Mouse (Mus musculus): Measurements from ENCODE around the gene Slc48a1.
A peak's percentile ranks its signal among the peaks of the same experiment; 100 is the strongest.

- no peak for TF ChIP-seq E2F4 (IDR thresholded peaks at IDR 0.05; ENCODE audit: insufficient read depth)
- TF ChIP-seq SRF (IDR thresholded peaks at IDR 0.05; ENCODE audit: control insufficient read depth, insufficient read length, low read depth): no peak
- no peak for TF ChIP-seq REST (IDR thresholded peaks at IDR 0.05; ENCODE audit: insufficient read depth, insufficient read length)
- no peak for TF ChIP-seq POLR2A (IDR thresholded peaks at IDR 0.05; ENCODE audit: insufficient read length, low read depth)
- TF ChIP-seq POLR2AphosphoS2 (IDR thresholded peaks at IDR 0.05; ENCODE audit: insufficient read length, low read depth): no peak
- no peak for TF ChIP-seq TCF3 (IDR thresholded peaks at IDR 0.05; ENCODE audit: insufficient read length, low read depth)
- TF ChIP-seq USF1 (IDR thresholded peaks at IDR 0.05; ENCODE audit: low read depth): no peak
- no peak for TF ChIP-seq MAX (IDR thresholded peaks at IDR 0.05; ENCODE audit: low read depth)
- TF ChIP-seq MYOG (IDR thresholded peaks at IDR 0.05; ENCODE audit: control insufficient read depth in 1 of 3, insufficient read depth in 1 of 3, insufficient read length in 2 of 3, low read depth in 2 of 3): peak in 1 of 3 experiments; percentile 40
- peak in 1 of 3 experiments; percentile 55 for TF ChIP-seq MYOD1 (IDR thresholded peaks at IDR 0.05; ENCODE audit: control insufficient read depth in 1 of 3, insufficient read length in 2 of 3, low read depth in 2 of 3)
- no peak for TF ChIP-seq CEBPB (IDR thresholded peaks at IDR 0.05; ENCODE audit: insufficient read depth, poor library complexity, severe bottlenecking)
Observed at GRCm38 (mm10) chr15:97814703-97815102, 36.4 kb downstream of the Slc48a1 start.

All from myocyte (in vitro differentiated cells).